Mouse (Mus musculus) forebrain, postnatal 0 days (tissue): Measurements from ENCODE around the gene Ddx46. TPM values are rescaled to one million over a fixed set of nuclear protein-coding genes. Genes with fewer than 3 reads are reported as not detected.

Experiments
- ATAC-seq: fragments of 200-750 bp; cut with Nextera tagmentation; 2 replicates; pipeline ENCODE4 v1.8.0; 2017; ENCODE audit warnings: mild to moderate bottlenecking, moderate library complexity
- DNase-seq: peaks from one replicate; pipeline ENCODE4 v3.0.0-alpha.2; 2015
- H3K27ac ChIP-seq: fragments of 300-500 bp; sonication (generic); 2 replicates; pipeline ENCODE4 v1.5.1; 2014; ENCODE audit warnings: low read depth, mild to moderate bottlenecking, antibody characterized with exemption, low read length, moderate library complexity, mixed read lengths
- H3K27me3 ChIP-seq: fragments of 300-500 bp; sonication (generic); 2 replicates; pipeline ENCODE4 v1.6.1; 2014; ENCODE audit warnings: mild to moderate bottlenecking, low read length, mixed read lengths; ENCODE audit not compliant: insufficient read depth
- H3K36me3 ChIP-seq: fragments of 300-500 bp; sonication (generic); 2 replicates; pipeline ENCODE4 v1.6.1; 2014; ENCODE audit warnings: mild to moderate bottlenecking, moderate library complexity; ENCODE audit not compliant: insufficient read depth
- H3K4me1 ChIP-seq: fragments of 300-500 bp; sonication (generic); 2 replicates; pipeline ENCODE4 v1.6.1; 2014; ENCODE audit warnings: antibody characterized with exemption; ENCODE audit not compliant: insufficient read depth
- H3K4me2 ChIP-seq: fragments of 300-500 bp; sonication (generic); 2 replicates; pipeline ENCODE4 v1.6.1; 2014; ENCODE audit warnings: low read depth, mild to moderate bottlenecking, moderate library complexity
- H3K4me3 ChIP-seq: fragments of 300-500 bp; sonication (generic); 2 replicates; pipeline ENCODE4 v1.5.1; 2014; ENCODE audit warnings: low read depth, low read length, mixed read lengths
- H3K9ac ChIP-seq: fragments of 300-500 bp; sonication (generic); 2 replicates; pipeline ENCODE4 v1.6.1; 2014; ENCODE audit warnings: mild to moderate bottlenecking
- H3K9me3 ChIP-seq: fragments of 300-500 bp; sonication (generic); 2 replicates; pipeline ENCODE4 v1.6.1; 2016; ENCODE audit warnings: low read length
- CTCF ChIP-seq: sonication (generic); IDR thresholded peaks from 2 replicates; pipeline ENCODE4 v1.5.1; 2016; ENCODE audit warnings: antibody characterized with exemption, control low read depth, low read depth
- WGBS: fragments of 180-500 bp; shearing (Covaris S2); extraction: QIAGEN DNeasy Blood & Tissue Kit; methylation state at CpG from one replicate; pipeline ENCODE4 v1.1.7; 2014; 5-methylcytosine and 5-hydroxymethylcytosine counted together
- polyA plus RNA-seq: library from polyadenylated mRNA; unstranded; fragments of >200 nt; fragmentation: Nextera tagmentation; extraction: Ambion mirVana; gene quantifications from 2 replicates; pipeline ENCODE4 v1.2.1, GENCODE M21; 2015
- total RNA-seq: library from RNA; depleted of rRNA; stranded (reverse); fragments of >200 nt; gene quantifications from 2 replicates; pipeline ENCODE4 v1.2.3, GENCODE M21; 2014; rRNA removed

Gene Ddx46
- total and polyA plus RNA-seq, 2 experiments from 2014 or later: 20.1 to 34.7 TPM

GRCm38 (mm10) chr13:55721516-55721915, 86.7 kb downstream of the Ddx46 start:
- Histone ChIP-seq H3K9ac (no peak overlapping the region), H3K4me3 (no peak overlapping the region), H3K9me3 (no peaks in the 10 kb centered on the region), H3K27me3 (no peaks in the 10 kb centered on the region), H3K36me3 (peaks cover 53% of the 10 kb centered on the region), H3K27ac (no peak overlapping the region), H3K4me2 (no peak overlapping the region), H3K4me1 (no peaks in the 10 kb centered on the region)
- no peak for TF ChIP-seq CTCF
- no peak for DNase-seq
- 73% methylated on average over 8 of the region's 8 CpGs for WGBS
- ATAC-seq: no peak

GRCm38 (mm10) chr13:55721995-55722394, 87.2 kb downstream of the Ddx46 start:
- no peak for TF ChIP-seq CTCF
- H3K9ac ChIP-seq: no peak overlapping the region
- no peak overlapping the region for H3K4me3 ChIP-seq
- H3K27me3 ChIP-seq: no peaks in the 10 kb centered on the region
- H3K36me3 ChIP-seq: peaks cover 53% of the 10 kb centered on the region
- H3K27ac ChIP-seq: no peak overlapping the region
- WGBS: 93% methylated on average over 2 of the region's 2 CpGs
- no peaks in the 10 kb centered on the region for H3K9me3 ChIP-seq
- H3K4me2 ChIP-seq: no peak overlapping the region
- DNase-seq (no peak), ATAC-seq (no peak)
- no peaks in the 10 kb centered on the region for H3K4me1 ChIP-seq

- H3K4me1 ChIP-seq: no peaks in the 10 kb centered on the region
- peak overlapping the region; percentile 94 for H3K27ac ChIP-seq
- DNase-seq (peak; percentile 30), ATAC-seq (no peak)
- H3K36me3 ChIP-seq: peaks cover 29% of the 10 kb centered on the region
- no peaks in the 10 kb centered on the region for H3K9me3 ChIP-seq
- 3% methylated on average over 4 of the region's 4 CpGs for WGBS
- peak; percentile 30 for TF ChIP-seq CTCF
- H3K9ac ChIP-seq: peak overlapping the region; percentile 75
- H3K4me2 ChIP-seq: peak overlapping the region; percentile 81
- H3K4me3 ChIP-seq: peak overlapping the region; percentile 58
- no peaks in the 10 kb centered on the region for H3K27me3 ChIP-seq
Observed at GRCm38 (mm10) chr13:55726598-55727119, 91.8 kb downstream of the Ddx46 start.

- TF ChIP-seq CTCF: peak; percentile 28; the same call in 1 of the 2 replicates
- Histone ChIP-seq H3K9me3 (no peaks in the 10 kb centered on the region), H3K27ac (peak within 1 kb of the TSS; percentile 94), H3K4me1 (no peaks in the 10 kb centered on the region), H3K36me3 (peaks cover 24% of the 10 kb centered on the region; the same call in 1 of the 2 replicates), H3K4me2 (peak within 1 kb of the TSS; percentile 81), H3K9ac (peak within 1 kb of the TSS; percentile 75), H3K4me3 (peak within 1 kb of the TSS; percentile 58), H3K27me3 (no peaks in the 10 kb centered on the region)
- 1% methylated on average over 65 of the region's 73 CpGs for WGBS
- peak; percentile 91 for ATAC-seq
- peak; percentile 86 for DNase-seq
Observed at GRCm38 (mm10) chr13:55727120-55727838, 92.5 kb downstream of the Ddx46 start, which contains the start of gene Pcbd2. Gene Pcbd2 (plus strand): TSS chr13:55727368.

GRCm38 (mm10) chr13:55727839-55728238, 93.0 kb downstream of the Ddx46 start:
- DNase-seq (peak; percentile 79), ATAC-seq (peak; percentile 80)
- Histone ChIP-seq H3K36me3 (peaks cover 21% of the 10 kb centered on the region; the same call in 1 of the 2 replicates), H3K4me2 (peak overlapping the region; percentile 81), H3K27ac (peak overlapping the region; percentile 94), H3K9me3 (no peaks in the 10 kb centered on the region), H3K4me1 (no peaks in the 10 kb centered on the region), H3K9ac (peak overlapping the region; percentile 75), H3K27me3 (no peaks in the 10 kb centered on the region), H3K4me3 (peak overlapping the region; percentile 58)
- 2% methylated on average over 19 of the region's 19 CpGs for WGBS
- TF ChIP-seq CTCF: peak; percentile 71

- no peak for TF ChIP-seq CTCF
- 83% methylated on average over 7 of the region's 7 CpGs for WGBS
- ATAC-seq: no peak
- no peaks in the 10 kb centered on the region for H3K9me3 ChIP-seq
- H3K4me2 ChIP-seq: no peak overlapping the region
- no peak for DNase-seq
- H3K27ac ChIP-seq: no peak overlapping the region
- H3K27me3 ChIP-seq: no peaks in the 10 kb centered on the region
- no peaks in the 10 kb centered on the region for H3K4me1 ChIP-seq
- no peak overlapping the region for H3K9ac ChIP-seq
- H3K36me3 ChIP-seq: 0 out of 2 replicates have a peak, but pooled peaks cover under 1% of the 10 kb centered on the region
- no peak overlapping the region for H3K4me3 ChIP-seq
Observed at GRCm38 (mm10) chr13:55730716-55731115, 95.9 kb downstream of the Ddx46 start.

Other genes starting within 250 kb of the Ddx46 start
- 0.95 TPM in 1 of 2 replicates, not detected in the other for gene Slc34a1, start 236.8 kb upstream of the Ddx46 start, total RNA-seq
- 0.29 TPM in 1 of 2 replicates, not detected in the other for gene Slc34a1, start 236.8 kb upstream of the Ddx46 start, polyA plus RNA-seq
- not detected in 2 replicates for gene Pfn3, start 219.8 kb upstream of the Ddx46 start, total RNA-seq
- 0.93 and 1.5 TPM in 2 replicates for gene Pfn3, start 219.8 kb upstream of the Ddx46 start, polyA plus RNA-seq
- 0.15 TPM in 1 of 2 replicates, not detected in the other for gene F12, start 208.2 kb upstream of the Ddx46 start, total RNA-seq
- gene F12, start 208.2 kb upstream of the Ddx46 start, polyA plus RNA-seq: 0.45 and 0.51 TPM in 2 replicates
- 79.5 and 88.2 TPM in 2 replicates for gene Grk6, start 190.0 kb upstream of the Ddx46 start, total RNA-seq
- 38.5 and 40.8 TPM in 2 replicates for gene Grk6, start 190.0 kb upstream of the Ddx46 start, polyA plus RNA-seq
- gene Prr7, start 170.8 kb upstream of the Ddx46 start, total RNA-seq: 108 and 118 TPM in 2 replicates
- 7.8 and 8.7 TPM in 2 replicates for gene Prr7, start 170.8 kb upstream of the Ddx46 start, polyA plus RNA-seq
- 545 and 619 TPM in 2 replicates for gene Dbn1, start 146.9 kb upstream of the Ddx46 start, total RNA-seq
- 603 and 619 TPM in 2 replicates for gene Dbn1, start 146.9 kb upstream of the Ddx46 start, polyA plus RNA-seq
- 26.6 and 36.7 TPM in 2 replicates for gene Pdlim7, start 121.4 kb upstream of the Ddx46 start, total RNA-seq
- gene Pdlim7, start 121.4 kb upstream of the Ddx46 start, polyA plus RNA-seq: 114 and 115 TPM in 2 replicates
- gene Dok3, start 105.7 kb upstream of the Ddx46 start, total RNA-seq: 2.5 and 4.8 TPM in 2 replicates
- gene Dok3, start 105.7 kb upstream of the Ddx46 start, polyA plus RNA-seq: 0.82 TPM in 2 replicates
- 65.2 and 69.6 TPM in 2 replicates for gene Ddx41, start 98.4 kb upstream of the Ddx46 start, total RNA-seq
- gene Ddx41, start 98.4 kb upstream of the Ddx46 start, polyA plus RNA-seq: 46.1 and 51.7 TPM in 2 replicates
- gene Fam193b, start 63.9 kb upstream of the Ddx46 start, total RNA-seq: 88.4 and 93.1 TPM in 2 replicates
- gene Fam193b, start 63.9 kb upstream of the Ddx46 start, polyA plus RNA-seq: 41.2 and 41.6 TPM in 2 replicates
- 52.9 and 56.3 TPM in 2 replicates for gene Tmed9, start 61.3 kb upstream of the Ddx46 start, total RNA-seq
- 102 TPM in 2 replicates for gene Tmed9, start 61.3 kb upstream of the Ddx46 start, polyA plus RNA-seq
- 57.6 and 63.1 TPM in 2 replicates for gene B4galt7, start 35.1 kb upstream of the Ddx46 start, total RNA-seq
- gene B4galt7, start 35.1 kb upstream of the Ddx46 start, polyA plus RNA-seq: 36.1 and 43.0 TPM in 2 replicates
- 87.8 and 115 TPM in 2 replicates for gene Caml, start 12.0 kb upstream of the Ddx46 start, total RNA-seq
- gene Caml, start 12.0 kb upstream of the Ddx46 start, polyA plus RNA-seq: 116 and 121 TPM in 2 replicates
- 135 and 167 TPM in 2 replicates for gene B230219D22Rik, start 58.1 kb downstream of the Ddx46 start, total RNA-seq
- 40.7 and 59.5 TPM in 2 replicates for gene B230219D22Rik, start 58.1 kb downstream of the Ddx46 start, polyA plus RNA-seq
- 116 and 121 TPM in 2 replicates for gene Txndc15, start 79.6 kb downstream of the Ddx46 start, total RNA-seq
- gene Txndc15, start 79.6 kb downstream of the Ddx46 start, polyA plus RNA-seq: 134 and 135 TPM in 2 replicates
- gene Pcbd2, start 92.3 kb downstream of the Ddx46 start, total RNA-seq: 9.6 and 11.1 TPM in 2 replicates
- gene Pcbd2, start 92.3 kb downstream of the Ddx46 start, polyA plus RNA-seq: 28.7 and 29.2 TPM in 2 replicates
- gene Catsper3, start 149.5 kb downstream of the Ddx46 start, total RNA-seq: not detected in 2 replicates
- gene Catsper3, start 149.5 kb downstream of the Ddx46 start, polyA plus RNA-seq: 0.14 and 0.19 TPM in 2 replicates
- not detected in 2 replicates for gene Pitx1, start 201.2 kb downstream of the Ddx46 start, total RNA-seq
- not detected in 2 replicates for gene Pitx1, start 201.2 kb downstream of the Ddx46 start, polyA plus RNA-seq